Mouse (Mus musculus) neutrophil, adult 59 days (primary cell): ENCODE data around the gene Bglap. TPM values are rescaled to one million over a fixed set of nuclear protein-coding genes. Genes with fewer than 3 reads are reported as not detected.

ENCODE experiments used
- total RNA-seq, 2 experiments: library from RNA; stranded (reverse); gene quantifications; 1 replicate in 1 of 2; 2 replicates in 1 of 2; pipeline ENCODE4 v1.2.4; 2023

Gene Bglap
- 10 to 100 TPM; 16.8 to 30.3 TPM for total RNA-seq

GRCm38 (mm10) chr3:88384364-88384763 is at the start of gene Bglap:
Gene Bglap (minus strand): TSS chr3:88384464.

GRCm38 (mm10) chr3:88424605-88425329 is 40.5 kb upstream of the Bglap start, which contains the start of gene Slc25a44:
Gene Slc25a44 (minus strand): TSS chr3:88425139.

GRCm38 (mm10) chr3:88409741-88410644 is 25.7 kb upstream of the Bglap start, which contains the start of gene Pmf1:
Gene Pmf1 (minus strand): TSS chr3:88410331.

GRCm38 (mm10) chr3:88378599-88378998 is 5.7 kb downstream of the Bglap start, which contains the start of gene Bglap2:
Gene Bglap2 (minus strand): TSS chr3:88378699.

GRCm38 (mm10) chr3:88372643-88373042 is 11.6 kb downstream of the Bglap start, which contains the start of gene Bglap3:
Gene Bglap3 (minus strand): TSS chr3:88372743.

GRCm38 (mm10) chr3:88364337-88364736 is 19.9 kb downstream of the Bglap start, which contains the start of gene Paqr6:
Gene Paqr6 (plus strand): TSS chr3:88364584.

GRCm38 (mm10) chr3:88336058-88337013 is 47.9 kb downstream of the Bglap start, which contains the start of the genes Tmem79 and Smg5:
Gene Tmem79 (minus strand): TSS chr3:88336148.
Gene Smg5 (plus strand): TSS chr3:88336260.

Other genes starting within 250 kb of the Bglap start
- gene Mef2d, start 242.1 kb downstream of the Bglap start, total RNA-seq: 100 to 1,000 TPM in 1 of 2 experiments, 10 to 100 TPM in 1; 73.1 to 107 TPM
- not detected for gene Rhbg, start 129.8 kb downstream of the Bglap start, total RNA-seq
- gene Gm38392, start 97.3 kb downstream of the Bglap start, total RNA-seq: not detected
- 1 to 10 TPM; 1.4 to 2.1 TPM for gene Tsacc, start 87.5 kb downstream of the Bglap start, total RNA-seq
- gene Cct3, start 87.3 kb downstream of the Bglap start, total RNA-seq: 10 to 100 TPM; 57.5 to 65.8 TPM
- 100 to 1,000 TPM; 128 to 130 TPM for gene Glmp, start 59.4 kb downstream of the Bglap start, total RNA-seq
- under 1 TPM; 0.71 to 0.79 TPM for gene Tmem79, start 48.3 kb downstream of the Bglap start, total RNA-seq
- 10 to 100 TPM; 42.3 to 42.6 TPM for gene Smg5, start 48.2 kb downstream of the Bglap start, total RNA-seq
- not detected for gene Paqr6, start 19.9 kb downstream of the Bglap start, total RNA-seq
- gene Bglap3, start 11.7 kb downstream of the Bglap start, total RNA-seq: 1 to 10 TPM; 1.5 to 5.5 TPM
- gene Bglap2, start 5.8 kb downstream of the Bglap start, total RNA-seq: 10 to 100 TPM in 1 of 2 experiments, 1 to 10 TPM in 1; 3.7 to 11.5 TPM
- gene Pmf1, start 25.9 kb upstream of the Bglap start, total RNA-seq: 10 to 100 TPM; 61.1 to 63.9 TPM
- gene Slc25a44, start 40.7 kb upstream of the Bglap start, total RNA-seq: 10 to 100 TPM; 22.4 to 22.5 TPM
- gene Sema4a, start 76.7 kb upstream of the Bglap start, total RNA-seq: 100 to 1,000 TPM; 326 to 366 TPM
- 10 to 100 TPM; 10.1 to 20.2 TPM for gene Lmna, start 125.5 kb upstream of the Bglap start, total RNA-seq
- gene Mex3a, start 147.9 kb upstream of the Bglap start, total RNA-seq: under 1 TPM; 0.11 to 0.13 TPM
- not detected for gene Rab25, start 163.8 kb upstream of the Bglap start, total RNA-seq
- 10 to 100 TPM; 76.5 to 78.5 TPM for gene Lamtor2, start 168.6 kb upstream of the Bglap start, total RNA-seq
- 10 to 100 TPM; 17.7 to 20.7 TPM for gene Ubqln4, start 169.3 kb upstream of the Bglap start, total RNA-seq
- gene Ssr2, start 191.4 kb upstream of the Bglap start, total RNA-seq: 10 to 100 TPM; 75.0 to 88.1 TPM
- gene Arhgef2, start 221.5 kb upstream of the Bglap start, total RNA-seq: 100 to 1,000 TPM; 210 to 213 TPM